Mouse (Mus musculus) gonadal fat pad, adult 2 months (tissue): Measurements from ENCODE around the gene Anxa5. TPM values are rescaled to one million over a fixed set of nuclear protein-coding genes. Genes with fewer than 3 reads are reported as not detected.

ENCODE experiments used
- DNase-seq: peaks from one replicate; pipeline ENCODE4 v3.0.0-alpha.2; 2012; ENCODE audit warnings: low read depth
- polyA plus RNA-seq: library from polyadenylated mRNA; depleted of rRNA; stranded (reverse); fragments of >200 nt; gene quantifications from 2 replicates; pipeline ENCODE4 v1.2.3, GENCODE M21; 2012; rRNA removed

Anxa5 gene
- polyA plus RNA-seq, result 836 and 956 TPM in 2 replicates

GRCm38 (mm10) chr3:36475532-36476087 lies at the start of gene Anxa5, which contains the start of gene 1810062G17Rik:
Gene Anxa5 (minus strand): TSS chr3:36475894.
Gene 1810062G17Rik (plus strand): TSS chr3:36475937.
- no peak for DNase-seq

GRCm38 (mm10) chr3:36524466-36524865 lies 48.8 kb upstream of the Anxa5 start:
- DNase-seq, result no peak

- no peak for DNase-seq
Observed at GRCm38 (mm10) chr3:36522137-36522536, 46.4 kb upstream of the Anxa5 start.

- DNase-seq, result no peak
Observed at GRCm38 (mm10) chr3:36521073-36522060, 45.7 kb upstream of the Anxa5 start, which contains the start of gene Gm11549. Gene Gm11549 (minus strand): TSS chr3:36521813.

- DNase-seq, result no peak
Observed at GRCm38 (mm10) chr3:36516196-36516595, 40.5 kb upstream of the Anxa5 start.

GRCm38 (mm10) chr3:36511491-36511890 lies 35.8 kb upstream of the Anxa5 start:
- DNase-seq, result no peak

- no peak for DNase-seq
Observed at GRCm38 (mm10) chr3:36505809-36506735, 30.4 kb upstream of the Anxa5 start.

- DNase-seq, result no peak
Observed at GRCm38 (mm10) chr3:36505306-36505705, 29.6 kb upstream of the Anxa5 start.

GRCm38 (mm10) chr3:36501546-36501945 lies 25.9 kb upstream of the Anxa5 start:
- no peak for DNase-seq

- DNase-seq, result no peak
Observed at GRCm38 (mm10) chr3:36500976-36501375, 25.3 kb upstream of the Anxa5 start.

- no peak for DNase-seq
Observed at GRCm38 (mm10) chr3:36499418-36499817, 23.7 kb upstream of the Anxa5 start.

GRCm38 (mm10) chr3:36498224-36498623 lies 22.5 kb upstream of the Anxa5 start:
- DNase-seq, result no peak

- DNase-seq, result no peak
Observed at GRCm38 (mm10) chr3:36496746-36497145, 21.1 kb upstream of the Anxa5 start.

- DNase-seq, result no peak
Observed at GRCm38 (mm10) chr3:36496273-36496672, 20.6 kb upstream of the Anxa5 start.

GRCm38 (mm10) chr3:36495436-36495835 lies 19.7 kb upstream of the Anxa5 start:
- DNase-seq, result no peak

- DNase-seq, result no peak
Observed at GRCm38 (mm10) chr3:36494613-36495012, 18.9 kb upstream of the Anxa5 start.

GRCm38 (mm10) chr3:36493641-36494283 lies 18.1 kb upstream of the Anxa5 start:
- DNase-seq, result no peak

- DNase-seq, result no peak
Observed at GRCm38 (mm10) chr3:36492716-36493391, 17.2 kb upstream of the Anxa5 start.

GRCm38 (mm10) chr3:36491535-36491934 lies 15.8 kb upstream of the Anxa5 start:
- no peak for DNase-seq

- no peak for DNase-seq
Observed at GRCm38 (mm10) chr3:36489590-36489910, 13.9 kb upstream of the Anxa5 start.
